In the genomic region with DNA sequence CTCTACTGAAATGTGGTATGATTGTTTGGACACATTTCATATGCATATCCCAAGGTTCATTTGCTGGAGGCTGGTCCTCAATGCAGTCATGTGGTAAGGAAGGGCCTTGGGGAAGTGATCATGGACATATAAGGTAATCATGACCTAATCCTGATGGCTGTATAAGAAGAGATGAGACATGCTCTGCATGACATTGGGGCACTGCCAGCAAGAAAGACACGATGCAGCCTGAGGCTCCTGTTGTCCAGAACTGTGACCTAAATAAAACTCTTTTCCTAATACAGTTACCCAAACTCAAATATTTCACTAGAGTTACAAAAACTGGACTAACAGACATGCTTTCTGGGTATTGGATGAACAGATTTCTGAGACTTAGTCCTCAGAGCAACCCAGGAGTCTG, we compare ENCODE assay signal across 19 mouse cellular contexts.
DNase-seq lines count a peak whose midpoint lies in the region; ATAC-seq and TF ChIP-seq lines count a peak whose summit lies in the region.
"Had no signal": no experiment of that assay in that cellular context is flagged by ENCODE, and none has a peak within 500 bp of the region (broad histone marks: within the 10 kb centered on the region; RNA-seq: fewer than 3 reads in every experiment).

No protein-coding gene starts in this region.

- peak; percentile 12 for DNase-seq in cerebellum, adult 11-12 months
- DNase-seq in cerebellum, postnatal 4 days (ENCODE audit: low spot score in 2 of 2): no peak
- peak; percentile 45 to 66 for DNase-seq in cerebellum, adult 2 months
- DNase-seq in cerebellum, postnatal 10 days: peak; percentile 52 to 57
- no peak for DNase-seq in lung, postnatal 25 days (ENCODE audit: low spot score)
- no peak for DNase-seq in ovary, adult 18-20 months (ENCODE audit: low spot score)
- no peak for DNase-seq in liver, postnatal 0 days
- DNase-seq: forebrain, postnatal 0 days; gastrocnemius, adult 2 months; gastrocnemius, postnatal 25 days; kidney, adult 18-20 months had no signal

- no peak overlapping the region for H3K4me2 ChIP-seq in liver, postnatal 0 days (ENCODE audit: low read depth, low read length)
- H3K4me2 ChIP-seq: embryonic facial prominence, embryonic 12.5 days; heart, embryonic 12.5 days; hindbrain, embryonic 14.5 days; intestine, embryonic 15.5 days had no signal

- no peak for ATAC-seq in liver, postnatal 0 days
- ATAC-seq: activated CD4-positive, CD25-positive, alpha-beta regulatory T cell, adult 4 months; forebrain, postnatal 0 days; intestine, embryonic 15.5 days; Patski had no signal

- H3K36me3 ChIP-seq in liver, postnatal 0 days (replicated peaks; ENCODE audit: insufficient read depth, low read length): no peaks in the 10 kb centered on the region
- H3K36me3 ChIP-seq: embryonic facial prominence, embryonic 12.5 days; heart, embryonic 12.5 days; hindbrain, embryonic 10.5 days; intestine, embryonic 15.5 days had no signal

- TF ChIP-seq CTCF in cerebellum, adult 2 months (IDR thresholded peaks at IDR 0.05; ENCODE audit: borderline replicate concordance, insufficient read depth, low read depth, low read length): no peak
- TF ChIP-seq CTCF in liver, postnatal 0 days (IDR thresholded peaks at IDR 0.05; ENCODE audit: low read depth): no peak

- H3K9ac ChIP-seq in liver, postnatal 0 days (replicated peaks): no peak overlapping the region
- H3K9ac ChIP-seq: embryonic facial prominence, embryonic 12.5 days; forebrain, postnatal 0 days; heart, embryonic 12.5 days; hindbrain, embryonic 14.5 days; intestine, embryonic 15.5 days had no signal

- no peak overlapping the region for H3K4me3 ChIP-seq in cerebellum, adult 2 months (replicated peaks; ENCODE audit: insufficient read depth, low read depth, low read length)
- no peak overlapping the region for H3K4me3 ChIP-seq in liver, postnatal 0 days (ENCODE audit: low read depth, low read length)
- H3K4me3 ChIP-seq: embryonic facial prominence, embryonic 12.5 days; gastrocnemius, adult 2 months; heart, embryonic 12.5 days; hindbrain, embryonic 10.5 days; intestine, embryonic 15.5 days had no signal

- 0% methylated on average over 1 of the region's 1 CpGs for WGBS in cerebellum, adult 2 months
- WGBS in liver, postnatal 0 days (ENCODE audit: insufficient replicate concordance): 71% methylated on average over 1 of the region's 1 CpGs

- H3K4me1 ChIP-seq in cerebellum, adult 2 months (ENCODE audit: control insufficient read depth, insufficient read depth, low read length): no peaks in the 10 kb centered on the region
- no peaks in the 10 kb centered on the region for H3K4me1 ChIP-seq in liver, postnatal 0 days (ENCODE audit: insufficient read depth)
- H3K4me1 ChIP-seq: embryonic facial prominence, embryonic 12.5 days; heart, embryonic 12.5 days; hindbrain, embryonic 10.5 days; intestine, embryonic 15.5 days had no signal

- H3K9me3 ChIP-seq in liver, postnatal 0 days (ENCODE audit: low read length): no peaks in the 10 kb centered on the region
- H3K9me3 ChIP-seq: embryonic facial prominence, embryonic 12.5 days; heart, embryonic 12.5 days; hindbrain, embryonic 10.5 days; intestine, embryonic 15.5 days had no signal

- H3K27ac ChIP-seq in cerebellum, adult 2 months (ENCODE audit: insufficient read depth, low read length): no peak overlapping the region
- H3K27ac ChIP-seq in liver, postnatal 0 days (ENCODE audit: low read depth): no peak overlapping the region
- H3K27ac ChIP-seq: embryonic facial prominence, embryonic 12.5 days; gastrocnemius, adult 2 months; hindbrain, embryonic 10.5 days; hindbrain, embryonic 14.5 days; intestine, embryonic 15.5 days had no signal

- no peak for TF ChIP-seq EP300 in liver, postnatal 0 days (IDR thresholded peaks at IDR 0.05; ENCODE audit: low read depth)

- H3K27me3 ChIP-seq in cerebellum, adult 2 months (ENCODE audit: control insufficient read depth, insufficient read depth, low read length): no peaks in the 10 kb centered on the region
- H3K27me3 ChIP-seq in liver, postnatal 0 days (ENCODE audit: insufficient read depth, low read length): no peaks in the 10 kb centered on the region
- H3K27me3 ChIP-seq: CH12.LX; embryonic facial prominence, embryonic 12.5 days; heart, embryonic 12.5 days; intestine, embryonic 15.5 days; Patski had no signal

- TF ChIP-seq POLR2A in cerebellum, adult 2 months (IDR thresholded peaks at IDR 0.05; ENCODE audit: borderline replicate concordance, insufficient read depth, low read length): no peak

Comparison
In these comparisons a context has a peak if more than half of its experiments do, and no peak if none do; other contexts are left out.
1. DNase-seq: peak in cerebellum, adult 11-12 months (single experiment), cerebellum, adult 2 months (2 of 2) and cerebellum, postnatal 10 days (2 of 2); none in cerebellum, postnatal 4 days (0 of 2), lung, postnatal 25 days (single experiment), ovary, adult 18-20 months (single experiment) and liver, postnatal 0 days (single experiment).